In the genomic region with DNA sequence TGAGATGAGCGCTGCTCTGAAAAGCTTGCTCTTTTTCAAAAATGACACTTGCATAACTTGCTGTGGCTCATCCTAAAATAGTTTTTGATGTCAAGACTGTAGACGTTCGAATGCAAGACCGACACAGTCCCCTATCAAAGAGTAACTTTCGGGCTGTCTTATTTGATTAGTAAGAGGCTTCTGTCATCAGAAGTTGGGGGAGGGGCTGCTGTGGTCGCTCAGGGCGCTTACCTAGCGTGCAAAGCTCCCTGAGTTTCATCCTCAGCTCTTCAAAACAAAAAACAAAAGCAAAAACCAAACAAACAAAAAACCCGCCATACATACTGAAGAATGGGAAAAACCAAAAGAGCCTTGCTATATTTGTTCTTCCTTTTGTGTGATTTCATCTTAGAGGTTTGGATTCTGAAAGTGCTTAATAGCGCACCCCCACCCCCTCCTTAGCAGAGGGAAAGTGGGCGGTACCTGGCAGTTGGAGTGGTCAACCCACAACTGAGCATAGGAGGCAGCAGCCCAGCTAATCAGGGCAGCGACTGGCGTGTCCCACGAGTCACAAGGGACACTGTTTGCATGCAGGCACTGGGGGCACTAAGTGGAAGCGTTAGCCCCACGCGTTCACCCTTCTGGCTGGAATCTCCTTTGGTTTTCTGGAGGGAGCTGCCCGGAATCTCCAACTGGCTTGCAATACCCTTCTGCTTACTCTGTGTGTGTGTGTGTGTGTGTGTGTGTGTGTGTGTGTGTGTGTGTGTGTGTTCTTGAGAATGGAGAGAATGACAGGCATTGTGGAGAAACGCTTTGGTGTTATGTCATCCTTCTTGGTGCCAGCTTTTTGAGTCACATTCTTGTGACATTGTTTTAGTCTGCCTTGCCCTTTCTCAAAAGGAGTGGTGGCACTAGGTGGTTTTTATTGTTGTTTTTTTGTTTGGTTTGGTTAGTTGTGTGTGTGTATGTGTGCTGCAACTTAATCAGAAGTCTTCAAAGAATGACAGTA, we compare ENCODE assay signal across 8 mouse cellular contexts. TPM values are rescaled to one million over a fixed set of nuclear protein-coding genes. Genes with fewer than 3 reads are reported as not detected.
DNase-seq lines count a peak whose midpoint lies in the region; ATAC-seq and TF ChIP-seq lines count a peak whose summit lies in the region.

No protein-coding gene starts in this region.

- H3K4me3 ChIP-seq in cortical plate, adult 2 months (ENCODE audit: insufficient read depth, low read length): peak overlapping the region; percentile 74

- no peaks in the 10 kb centered on the region for H3K4me1 ChIP-seq in cortical plate, adult 2 months (ENCODE audit: control insufficient read depth, insufficient read depth, low read length)

- intact Hi-C loops in gastrocnemius, postnatal 14 days (cut with DNase I; ENCODE audit: low total_unique reads): no loop called here
- intact Hi-C loops in left cerebral cortex, postnatal 36 days (cut with DNase I): no loop called here

- H3K27ac ChIP-seq in cortical plate, adult 2 months (ENCODE audit: insufficient read depth, low read length): peak overlapping the region; percentile 85; the same call in 1 of the 2 replicates

- no peak for ATAC-seq in inflammation-experienced regulatory T-cells, adult 6 months

- no peak for TF ChIP-seq POLR2A in cortical plate, adult 2 months (IDR thresholded peaks at IDR 0.05; ENCODE audit: extremely low read depth, insufficient read depth, low read length)

- DNase-seq in adipocyte (ENCODE audit: low spot score): peak; percentile 50
- peak; percentile 65 for DNase-seq in gastrocnemius, postnatal 14 days
- DNase-seq in induced T-regulatory cell, adult 2 months (ENCODE audit: low read depth): peak; percentile 77
- peak; percentile 45 to 52 for DNase-seq in left cerebral cortex, postnatal 36 days (ENCODE audit: low spot score in 2 of 2)
- peak; percentile 17 for DNase-seq in mesoderm, embryonic 11.5 days (ENCODE audit: low read depth, low spot score)
- DNase-seq in skeletal muscle tissue, adult 2 months (ENCODE audit: low read depth, low spot score): peak; percentile 83

- TF ChIP-seq CTCF in cortical plate, adult 2 months (IDR thresholded peaks at IDR 0.05; ENCODE audit: extremely low read depth, insufficient read depth, low read length): no peak

RNA-seq across cellular contexts. Expression of a gene that starts 1.0 kb away (rescaled TPM):
- polyA plus RNA-seq in cortical plate, adult 2 months (2012; rRNA removed): 50.8 and 58.4 TPM in 2 replicates
- 10 to 100 TPM; 31.3 to 37.2 TPM for total RNA-seq in gastrocnemius, postnatal 14 days (2021)
- total RNA-seq in left cerebral cortex, postnatal 36 days (2021): 100 to 1,000 TPM; 114 to 154 TPM
- polyA plus RNA-seq in inflammation-experienced regulatory T-cells, adult 6 months (2017; shearing (Covaris generic)): 100 to 1,000 TPM in 2 of 3 experiments, 10 to 100 TPM in 1; 90.8 to 175 (median 132) TPM

RNA-seq across cellular contexts. Expression of a gene that starts 36.4 kb away (rescaled TPM):
- polyA plus RNA-seq in cortical plate, adult 2 months (2012; rRNA removed): 41.4 and 44.5 TPM in 2 replicates
- 10 to 100 TPM; 32.4 to 47.7 TPM for total RNA-seq in gastrocnemius, postnatal 14 days (2021)
- 10 to 100 TPM; 55.0 to 56.6 TPM for total RNA-seq in left cerebral cortex, postnatal 36 days (2021)
- 10 to 100 TPM; 19.6 to 30.8 (median 21.7) TPM for polyA plus RNA-seq in inflammation-experienced regulatory T-cells, adult 6 months (2017; shearing (Covaris generic))

Comparison
In these comparisons a context has a peak if more than half of its experiments do, and no peak if none do; other contexts are left out.
1. DNase-seq: peak in every context shown above with its lines; median percentile 83 in skeletal muscle tissue, adult 2 months; 77 in induced T-regulatory cell, adult 2 months; 65 in gastrocnemius, postnatal 14 days; 50 in adipocyte; 48 in left cerebral cortex, postnatal 36 days; 17 in mesoderm, embryonic 11.5 days.